Mouse (Mus musculus) testis, adult 2 months (tissue): ENCODE data around the gene Gadd45a.

Experiments
- CTCF ChIP-seq: fragments of 200-500 bp; IDR thresholded peaks from 2 replicates; pipeline ENCODE4 v1.5.1; 2012; ENCODE audit warnings: low read depth, mild to moderate bottlenecking, inconsistent platforms, low read length, moderate library complexity; ENCODE audit not compliant: control insufficient read depth, insufficient read depth, insufficient replicate concordance
- POLR2A ChIP-seq: fragments of 200-500 bp; IDR thresholded peaks from 2 replicates; pipeline ENCODE4 v1.6.1; 2012; ENCODE audit warnings: low read depth, mild to moderate bottlenecking, inconsistent platforms, low read length, moderate library complexity; ENCODE audit not compliant: control insufficient read depth

GRCm38 (mm10) chr6:66996257-66996656 is 41.0 kb downstream of the Gadd45a start:
- TF ChIP-seq CTCF (no peak), POLR2A (no peak)
